Mouse (Mus musculus) midbrain, embryonic 13.5 days (tissue): ENCODE data around the gene Ankrd13b. TPM values are rescaled to one million over a fixed set of nuclear protein-coding genes. Genes with fewer than 3 reads are reported as not detected.
"Not testable (repeated sequence)": the region's sequence is repeated elsewhere in the genome, so short reads cannot be mapped to it uniquely, and the experiment has no call there.

Source experiments
- ATAC-seq: fragments of 200-750 bp; cut with Nextera tagmentation; 2 replicates; pipeline ENCODE4 v1.8.0; 2017; ENCODE audit warnings: mild to moderate bottlenecking, moderate TSS enrichment, moderate library complexity
- H3K27ac ChIP-seq: fragments of 300-500 bp; sonication (generic); 2 replicates; pipeline ENCODE4 v1.5.1; 2015; ENCODE audit warnings: inconsistent platforms, mild to moderate bottlenecking, moderate library complexity
- H3K27me3 ChIP-seq: fragments of 300-500 bp; sonication (generic); 2 replicates; pipeline ENCODE4 v1.6.1; 2015; ENCODE audit warnings: mild to moderate bottlenecking, inconsistent platforms
- H3K36me3 ChIP-seq: fragments of 300-500 bp; sonication (generic); 2 replicates; pipeline ENCODE4 v1.6.1; 2015; ENCODE audit warnings: mild to moderate bottlenecking, inconsistent platforms
- H3K4me1 ChIP-seq: fragments of 300-500 bp; sonication (generic); replicated peaks from 2 replicates; pipeline ENCODE4 v1.6.1; 2015; ENCODE audit warnings: inconsistent platforms
- H3K4me2 ChIP-seq: fragments of 300-500 bp; sonication (generic); replicated peaks from 2 replicates; pipeline ENCODE4 v1.6.1; 2015; ENCODE audit warnings: moderate library complexity, mild to moderate bottlenecking, inconsistent platforms
- H3K4me3 ChIP-seq: fragments of 300-500 bp; sonication (generic); replicated peaks from 2 replicates; pipeline ENCODE4 v1.5.1; 2015; ENCODE audit warnings: mild to moderate bottlenecking, inconsistent platforms
- H3K9ac ChIP-seq: fragments of 300-500 bp; sonication (generic); replicated peaks from 2 replicates; pipeline ENCODE4 v1.6.1; 2015; ENCODE audit warnings: mild to moderate bottlenecking, inconsistent platforms
- H3K9me3 ChIP-seq: fragments of 300-500 bp; sonication (generic); 2 replicates; pipeline ENCODE4 v1.6.1; 2016; ENCODE audit warnings: mild to moderate bottlenecking, inconsistent platforms
- WGBS: fragments of 180-500 bp; shearing (Covaris S2); methylation state at CpG from one replicate; pipeline ENCODE4 v1.1.7; 2015; 5-methylcytosine and 5-hydroxymethylcytosine counted together
- polyA plus RNA-seq: library from polyadenylated mRNA; unstranded; fragments of >200 nt; fragmentation: Nextera tagmentation; extraction: Ambion mirVana; gene quantifications from 2 replicates; pipeline ENCODE4 v1.2.1, GENCODE M21; 2015

The Ankrd13b gene
- 20.8 and 27.6 TPM in 2 replicates for polyA plus RNA-seq

- no peaks in the 10 kb centered on the region for H3K36me3 ChIP-seq
- peak; percentile 68 for ATAC-seq
- peak within 1 kb of the TSS; percentile 98 for H3K9ac ChIP-seq
- no peaks in the 10 kb centered on the region for H3K9me3 ChIP-seq
- peak within 1 kb of the TSS; percentile 93 for H3K27ac ChIP-seq
- H3K27me3 ChIP-seq: no peaks in the 10 kb centered on the region
- peak within 1 kb of the TSS; percentile 98 for H3K4me2 ChIP-seq
- H3K4me1 ChIP-seq: peaks cover 78% of the 10 kb centered on the region
- under 1% methylated on average over 58 of the region's 87 CpGs for WGBS
- H3K4me3 ChIP-seq: peak within 1 kb of the TSS; percentile 97
Measured at GRCm38 (mm10) chr11:77489591-77490235, at the start of gene Ankrd13b. Gene Ankrd13b (minus strand): TSS chr11:77489678.

DNA sequence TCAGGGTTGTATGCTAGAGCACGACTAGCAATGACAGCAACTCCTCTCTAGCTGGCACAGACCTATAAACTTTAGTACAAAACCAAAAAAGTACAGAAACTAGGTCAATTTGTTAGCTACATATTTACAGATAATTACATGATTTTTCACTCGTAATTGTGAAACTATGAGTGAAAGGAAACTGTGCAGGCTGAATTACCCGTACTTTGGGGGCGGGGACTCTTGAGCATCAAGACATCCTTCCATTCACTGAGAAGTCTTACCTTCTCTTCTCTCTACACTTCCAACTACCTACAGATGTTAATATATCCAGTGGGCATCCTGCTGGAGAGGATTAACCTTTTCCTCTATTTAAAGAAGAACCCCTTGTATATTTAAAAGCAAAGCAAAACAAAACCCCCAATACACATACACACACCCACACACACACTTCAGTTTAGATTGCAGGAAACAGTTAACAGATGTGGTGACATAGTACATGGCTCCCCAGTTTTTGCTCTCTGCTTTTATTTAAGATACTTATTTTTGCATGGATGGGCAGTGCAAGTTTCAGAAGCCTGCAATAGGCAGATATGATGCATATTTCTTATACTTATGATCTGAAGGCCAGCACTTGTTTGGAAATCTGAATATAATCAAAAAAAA, 42.8 kb upstream of the Ankrd13b start:
- no peak for ATAC-seq
- Histone ChIP-seq H3K9me3 (no peaks in the 10 kb centered on the region), H3K4me3 (no peak overlapping the region), H3K27me3 (no peaks in the 10 kb centered on the region), H3K4me1 (no peaks in the 10 kb centered on the region), H3K4me2 (no peak overlapping the region), H3K27ac (no peak overlapping the region), H3K36me3 (peaks cover 29% of the 10 kb centered on the region), H3K9ac (no peak overlapping the region)
- WGBS: 94% methylated on average over 4 of the region's 4 CpGs

DNA sequence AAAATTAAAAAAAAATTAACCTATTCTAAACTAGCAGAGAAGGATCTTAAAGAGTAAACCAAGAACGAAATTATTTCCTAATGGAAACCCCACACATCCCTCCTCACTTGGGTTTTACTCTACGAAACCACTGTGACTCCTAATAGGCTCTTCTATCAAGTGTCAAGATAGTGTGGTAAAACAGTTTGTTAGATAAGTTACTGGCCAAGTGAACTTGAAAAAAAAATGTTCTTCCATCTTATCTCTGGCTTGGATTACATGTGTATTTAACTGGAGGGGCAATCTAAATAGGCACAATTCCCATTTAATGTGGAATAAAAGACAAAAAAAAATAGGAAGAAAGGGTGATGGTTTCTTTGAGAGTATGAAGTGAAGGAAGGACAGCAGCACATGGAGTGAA, 41.4 kb upstream of the Ankrd13b start:
- no peaks in the 10 kb centered on the region for H3K9me3 ChIP-seq
- H3K4me1 ChIP-seq: no peaks in the 10 kb centered on the region
- H3K9ac ChIP-seq: no peak overlapping the region
- no peak overlapping the region for H3K4me2 ChIP-seq
- 94% methylated on average over 2 of the region's 2 CpGs for WGBS
- H3K27me3 ChIP-seq: no peaks in the 10 kb centered on the region
- H3K36me3 ChIP-seq: peaks cover 16% of the 10 kb centered on the region
- no peak overlapping the region for H3K27ac ChIP-seq
- H3K4me3 ChIP-seq: no peak overlapping the region
- no peak for ATAC-seq

- 94% methylated on average over 3 of the region's 3 CpGs for WGBS
- Histone ChIP-seq H3K4me1 (no peaks in the 10 kb centered on the region), H3K27ac (no peak overlapping the region), H3K9me3 (no peaks in the 10 kb centered on the region), H3K27me3 (no peaks in the 10 kb centered on the region), H3K36me3 (peaks cover 10% of the 10 kb centered on the region), H3K4me3 (no peak overlapping the region), H3K9ac (no peak overlapping the region), H3K4me2 (no peak overlapping the region)
- ATAC-seq: no peak
Measured at GRCm38 (mm10) chr11:77529644-77530043, 40.2 kb upstream of the Ankrd13b start.

- H3K4me2 ChIP-seq, H3K36me3 ChIP-seq, H3K27me3 ChIP-seq, H3K9ac ChIP-seq, H3K27ac ChIP-seq, H3K4me1 ChIP-seq, ATAC-seq, H3K4me3 ChIP-seq, H3K9me3 ChIP-seq: not testable (repeated sequence)
- WGBS: 89% methylated on average over 3 of the region's 3 CpGs
Measured at GRCm38 (mm10) chr11:77528420-77528819, 38.9 kb upstream of the Ankrd13b start.

GRCm38 (mm10) chr11:77525804-77526486, 36.5 kb upstream of the Ankrd13b start:
- Histone ChIP-seq H3K36me3 (peaks cover 6% of the 10 kb centered on the region; the same call in 1 of the 2 replicates), H3K9ac (no peak overlapping the region), H3K27me3 (no peaks in the 10 kb centered on the region), H3K27ac (no peak overlapping the region), H3K4me3 (no peak overlapping the region), H3K4me2 (no peak overlapping the region), H3K4me1 (no peaks in the 10 kb centered on the region), H3K9me3 (no peaks in the 10 kb centered on the region)
- no peak for ATAC-seq
- 75% methylated on average over 3 of the region's 3 CpGs for WGBS

DNA sequence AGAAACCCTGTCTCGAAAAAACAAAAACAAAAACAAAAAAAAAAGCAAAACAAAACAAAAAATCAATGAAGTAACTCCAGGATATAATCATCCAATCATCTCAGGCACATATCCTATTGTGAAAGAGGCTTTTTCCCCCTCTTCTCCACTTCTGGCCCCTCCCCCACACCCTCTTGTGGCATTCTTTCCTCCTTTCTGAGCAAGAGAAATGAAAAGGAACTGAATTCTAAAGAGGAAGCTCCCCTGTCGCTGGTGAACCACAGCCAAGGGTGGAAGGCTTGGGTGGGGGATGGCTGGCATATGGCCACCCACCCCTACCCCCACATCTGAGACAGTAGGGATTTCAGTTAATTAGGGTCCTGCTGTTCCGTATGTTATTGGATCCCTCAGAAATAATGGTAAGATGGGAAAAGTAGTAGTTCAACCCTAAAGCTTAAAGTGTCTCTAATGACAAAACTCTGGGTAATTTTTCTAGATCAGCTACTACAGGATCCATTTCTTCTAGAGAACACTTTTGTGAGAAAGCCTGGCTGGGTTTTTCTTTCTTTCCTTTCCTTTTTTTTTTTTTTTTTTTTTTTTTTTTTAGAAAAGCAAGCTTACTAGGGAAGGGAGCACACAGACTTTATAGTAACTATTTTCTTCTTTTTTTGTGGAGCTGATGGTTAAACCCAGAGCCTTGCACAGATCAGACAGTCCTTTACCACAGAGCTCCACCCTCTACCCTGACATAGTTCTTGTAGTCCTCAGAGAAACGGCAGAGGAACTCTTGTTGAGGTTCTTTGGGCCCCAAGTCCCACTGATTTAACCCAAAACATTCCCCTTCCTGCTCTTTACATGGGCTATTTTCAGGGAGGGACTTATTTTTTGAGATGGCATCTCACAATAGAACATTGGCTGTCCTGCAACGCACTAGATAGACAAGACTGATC, 31.4 kb upstream of the Ankrd13b start:
- Histone ChIP-seq H3K27me3 (peaks cover 9% of the 10 kb centered on the region), H3K4me1 (peaks cover 28% of the 10 kb centered on the region), H3K36me3 (no peaks in the 10 kb centered on the region), H3K9me3 (no peaks in the 10 kb centered on the region), H3K9ac (no peak overlapping the region), H3K4me2 (no peak overlapping the region), H3K4me3 (no peak overlapping the region), H3K27ac (no peak overlapping the region)
- ATAC-seq: no peak
- WGBS: 44% methylated on average over 5 of the region's 5 CpGs

DNA sequence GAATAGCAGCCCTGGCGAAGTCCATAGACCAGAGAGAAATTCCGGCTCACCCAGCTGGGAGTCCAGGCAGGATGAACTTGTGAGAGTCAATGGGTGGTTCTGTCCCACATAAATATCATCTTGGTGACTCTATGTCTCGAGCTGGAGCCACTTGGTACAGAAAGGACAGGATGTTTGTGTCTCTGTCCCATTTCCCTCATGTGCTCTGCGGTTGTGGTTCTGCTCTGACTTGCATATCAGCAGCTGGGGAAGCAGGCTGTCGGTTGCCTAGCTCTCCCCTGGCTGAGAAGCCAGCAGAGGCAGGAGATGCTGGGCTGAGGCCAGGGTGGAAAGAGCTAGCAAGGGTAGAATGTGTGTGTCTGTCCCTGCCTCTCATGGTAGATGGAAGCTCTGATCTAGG, 29.6 kb upstream of the Ankrd13b start, which contains the start of gene Gm10392:
TSS of gene Gm10392 (minus strand) at position 156 of the 400 bp plus-strand sequence.
- Histone ChIP-seq H3K4me1 (peaks cover 46% of the 10 kb centered on the region), H3K27ac (no peak within 1 kb of the TSS), H3K4me3 (no peak within 1 kb of the TSS), H3K4me2 (no peak within 1 kb of the TSS), H3K9me3 (no peaks in the 10 kb centered on the region), H3K36me3 (no peaks in the 10 kb centered on the region), H3K27me3 (peaks cover 21% of the 10 kb centered on the region), H3K9ac (no peak within 1 kb of the TSS)
- no peak for ATAC-seq
- 80% methylated on average over 5 of the region's 5 CpGs for WGBS

DNA sequence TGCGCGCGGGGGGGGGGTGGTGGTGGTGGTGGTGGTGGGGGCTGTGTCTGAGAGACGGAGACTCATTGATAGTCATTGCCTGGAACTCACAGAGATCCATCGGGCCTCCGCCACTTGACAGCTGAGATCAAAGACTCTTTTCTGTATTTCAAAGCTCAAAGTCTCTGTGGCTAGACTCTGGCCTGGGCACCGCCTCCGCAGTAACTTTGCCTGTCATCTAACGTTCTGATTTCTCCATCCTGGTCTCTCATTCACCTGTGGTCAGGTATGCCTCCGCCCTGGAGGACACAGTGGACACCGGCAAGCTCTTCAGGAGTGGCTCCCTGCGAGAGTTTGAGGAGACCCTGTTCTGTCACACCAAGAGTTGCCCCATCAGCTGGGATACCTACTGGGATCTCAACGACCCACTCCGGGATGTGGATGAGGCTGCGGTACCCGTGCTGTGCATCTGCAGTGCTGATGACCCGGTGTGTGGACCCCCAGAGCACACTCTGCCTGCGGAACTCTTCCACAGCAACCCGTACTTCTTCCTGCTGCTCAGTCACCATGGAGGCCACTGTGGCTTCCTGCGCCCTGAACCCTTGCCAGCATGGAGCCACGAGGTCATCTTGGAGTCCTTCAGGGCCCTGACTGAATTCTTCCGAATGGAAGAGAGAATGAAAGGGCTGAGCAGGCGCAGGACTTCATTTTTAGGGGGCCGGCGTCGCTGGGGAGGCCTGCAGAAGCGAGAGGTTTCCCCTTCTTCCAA, 28.7 kb upstream of the Ankrd13b start:
- H3K9ac ChIP-seq: no peak overlapping the region
- peaks cover 25% of the 10 kb centered on the region for H3K27me3 ChIP-seq
- H3K36me3 ChIP-seq: no peaks in the 10 kb centered on the region
- H3K4me3 ChIP-seq: no peak overlapping the region
- no peak overlapping the region for H3K4me2 ChIP-seq
- H3K4me1 ChIP-seq: peaks cover 53% of the 10 kb centered on the region
- no peak for ATAC-seq
- H3K9me3 ChIP-seq: no peaks in the 10 kb centered on the region
- no peak overlapping the region for H3K27ac ChIP-seq
- WGBS: 80% methylated on average over 27 of the region's 27 CpGs

DNA sequence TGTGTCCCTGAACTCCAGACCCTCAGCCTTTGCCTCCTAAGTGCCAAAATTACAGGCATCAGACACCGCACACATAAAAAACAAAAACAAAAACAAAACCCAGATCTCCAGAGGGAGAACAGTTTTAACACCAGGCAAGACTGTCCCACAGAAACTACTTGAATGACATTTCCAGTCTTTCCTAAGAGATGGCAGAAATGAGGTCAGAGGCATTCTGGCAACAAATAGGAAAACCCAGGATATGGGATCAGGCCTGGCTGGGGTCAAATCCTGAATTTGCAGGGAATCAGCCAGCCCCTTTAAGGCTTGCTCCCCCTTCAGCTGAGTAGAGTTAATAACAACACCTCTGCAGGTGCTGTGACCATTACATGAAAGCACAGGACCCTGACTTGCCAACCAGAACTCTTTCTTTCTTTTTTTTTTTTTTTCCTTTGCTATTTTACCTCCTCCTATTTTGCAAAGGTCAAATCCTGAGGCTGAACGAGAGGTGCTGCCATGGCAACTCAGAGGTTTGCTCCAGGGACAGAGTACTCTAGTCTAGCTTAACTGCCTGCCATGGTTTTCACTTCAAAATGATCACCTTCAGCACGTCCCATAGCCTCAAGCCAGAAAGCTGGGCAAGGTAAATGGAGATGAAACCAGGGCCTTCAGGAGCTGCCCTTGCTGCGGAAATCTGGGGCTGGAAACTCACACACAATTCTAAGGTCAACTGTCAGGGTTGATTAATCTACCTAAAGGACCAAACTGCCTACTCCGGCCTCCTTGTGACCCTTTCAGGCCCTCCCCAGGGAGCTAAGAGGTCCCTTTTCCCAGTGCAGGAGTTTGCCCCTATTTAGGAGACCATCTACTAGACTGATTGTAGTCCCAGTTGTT, 27.3 kb upstream of the Ankrd13b start:
- H3K4me3 ChIP-seq: no peak overlapping the region
- no peaks in the 10 kb centered on the region for H3K36me3 ChIP-seq
- H3K27me3 ChIP-seq: peaks cover 25% of the 10 kb centered on the region
- H3K27ac ChIP-seq: no peak overlapping the region
- H3K9ac ChIP-seq: no peak overlapping the region
- no peak for ATAC-seq
- H3K4me1 ChIP-seq: peaks cover 63% of the 10 kb centered on the region
- H3K4me2 ChIP-seq: no peak overlapping the region
- 52% methylated on average over 5 of the region's 5 CpGs for WGBS
- no peaks in the 10 kb centered on the region for H3K9me3 ChIP-seq
